Mouse (Mus musculus) liver, embryonic 14.5 days (tissue): ENCODE data around the gene Trabd2b. TPM values are rescaled to one million over a fixed set of nuclear protein-coding genes. Genes with fewer than 3 reads are reported as not detected.

ENCODE experiments used
- ATAC-seq: fragments of 200-750 bp; cut with Nextera tagmentation; 2 replicates; pipeline ENCODE4 v1.8.0; 2017; ENCODE audit warnings: moderate number of reproducible peaks, mild to moderate bottlenecking, moderate library complexity; ENCODE audit not compliant: insufficient read depth
- DNase-seq, 3 experiments: peaks; one replicate each; pipeline ENCODE4 v3.0.0-alpha.2; 2012 to 2013; ENCODE audit warnings: low read depth in 3 of 3, low spot score in 3 of 3
- H3K27ac ChIP-seq: fragments of 300-500 bp; sonication (generic); 2 replicates; pipeline ENCODE4 v1.5.1; 2014; ENCODE audit warnings: moderate library complexity, mild to moderate bottlenecking, control low read depth, inconsistent platforms
- H3K27me3 ChIP-seq: fragments of 300-500 bp; sonication (generic); 2 replicates; pipeline ENCODE4 v1.6.1; 2014; ENCODE audit warnings: mild to moderate bottlenecking, low read length, moderate library complexity; ENCODE audit not compliant: control insufficient read depth, insufficient read depth
- H3K36me3 ChIP-seq: fragments of 300-500 bp; sonication (generic); replicated peaks from 2 replicates; pipeline ENCODE4 v1.6.1; 2014; ENCODE audit warnings: low read depth; ENCODE audit not compliant: control insufficient read depth, insufficient read depth
- H3K4me1 ChIP-seq, 2 experiments: fragments of 200-500 bp in 1 of 2; fragments of 300-500 bp in 1 of 2; sonication (generic) in 1 of 2; replicated peaks; 2 replicates each; pipeline ENCODE4 v1.6.1; 2012 to 2014; ENCODE audit warnings: antibody characterized with exemption in 1 of 2, inconsistent platforms in 1 of 2, low read length in 1 of 2; ENCODE audit not compliant: control insufficient read depth in 2 of 2, insufficient read depth in 2 of 2
- H3K4me2 ChIP-seq: fragments of 300-500 bp; sonication (generic); 2 replicates; pipeline ENCODE4 v1.6.1; 2014; ENCODE audit warnings: low read depth, mild to moderate bottlenecking, control low read depth, moderate library complexity
- H3K4me3 ChIP-seq, 2 experiments: fragments of 200-500 bp in 1 of 2; fragments of 300-500 bp in 1 of 2; sonication (generic) in 1 of 2; 2 replicates each; pipeline ENCODE4 v1.5.1; 2012 to 2014; ENCODE audit warnings: low read depth in 2 of 2, low read length in 2 of 2, mild to moderate bottlenecking in 2 of 2, control low read depth in 1 of 2, inconsistent platforms in 1 of 2, moderate library complexity in 1 of 2; ENCODE audit not compliant: insufficient read depth in 1 of 2
- H3K9ac ChIP-seq: fragments of 300-500 bp; sonication (generic); replicated peaks from 2 replicates; pipeline ENCODE4 v1.6.1; 2014; ENCODE audit warnings: mild to moderate bottlenecking, control low read depth, moderate library complexity
- H3K9me3 ChIP-seq: fragments of 300-500 bp; sonication (generic); 2 replicates; pipeline ENCODE4 v1.6.1; 2016; ENCODE audit warnings: low read length, mixed read lengths; ENCODE audit not compliant: control insufficient read depth
- CTCF ChIP-seq: IDR thresholded peaks from 2 replicates; pipeline ENCODE4 v1.5.1; 2016; ENCODE audit warnings: antibody characterized with exemption, low read depth, control low read depth
- EP300 ChIP-seq: IDR thresholded peaks from 2 replicates; pipeline ENCODE4 v1.6.1; 2016; ENCODE audit warnings: antibody characterized with exemption, low read depth
- WGBS: fragments of 180-500 bp; shearing (Covaris S2); extraction: QIAGEN DNeasy Blood & Tissue Kit; methylation state at CpG from one replicate; pipeline ENCODE4 v1.1.7; 2014; ENCODE audit not compliant: insufficient replicate concordance; 5-methylcytosine and 5-hydroxymethylcytosine counted together
- polyA plus RNA-seq, 2 experiments: library from polyadenylated mRNA; depleted of rRNA in 1 of 2; stranded (reverse) in 1 of 2; unstranded in 1 of 2; fragments of >200 nt; fragmentation: Nextera tagmentation in 1 of 2; extraction: Ambion mirVana in 1 of 2; gene quantifications; 2 replicates each; pipeline versions ENCODE4 v1.2.1 to v1.2.3; 2012 to 2014

Gene Trabd2b
- polyA plus RNA-seq, 2 experiments = 0.04 to 0.09 TPM

GRCm38 (mm10) chr4:114537376-114537974, 131.0 kb downstream of the Trabd2b start:
- 70% methylated on average over 6 of the region's 6 CpGs for WGBS
- no peak for DNase-seq

GRCm38 (mm10) chr4:114540031-114540430, 133.5 kb downstream of the Trabd2b start:
- Histone ChIP-seq H3K4me3 (no peak overlapping the region), H3K27ac (no peak overlapping the region)
- TF ChIP-seq CTCF (no peak), EP300 (no peak)

More at GRCm38 (mm10) chr4:114537376-114537974, 131.0 kb downstream of the Trabd2b start:
- no peaks in the 10 kb centered on the region for H3K36me3 ChIP-seq
- no peak overlapping the region for H3K4me2 ChIP-seq
- no peak overlapping the region for H3K9ac ChIP-seq
- no peaks in the 10 kb centered on the region for H3K4me1 ChIP-seq
- no peaks in the 10 kb centered on the region for H3K27me3 ChIP-seq
- TF ChIP-seq EP300 (no peak), CTCF (no peak)
- H3K27ac ChIP-seq = no peak overlapping the region
- H3K4me3 ChIP-seq = no peak overlapping the region
- no peak for ATAC-seq
- no peaks in the 10 kb centered on the region for H3K9me3 ChIP-seq

GRCm38 (mm10) chr4:114541221-114541620, 134.7 kb downstream of the Trabd2b start:
- no peak for ATAC-seq
- Histone ChIP-seq H3K36me3 (no peaks in the 10 kb centered on the region), H3K9me3 (no peaks in the 10 kb centered on the region), H3K9ac (no peak overlapping the region), H3K27ac (no peak overlapping the region), H3K4me2 (no peak overlapping the region), H3K4me1 (no peaks in the 10 kb centered on the region), H3K27me3 (no peaks in the 10 kb centered on the region), H3K4me3 (no peak overlapping the region)
- DNase-seq = no peak
- WGBS = 73% methylated on average over 1 of the region's 1 CpGs
- TF ChIP-seq CTCF = no peak
- TF ChIP-seq EP300 = no peak

More at GRCm38 (mm10) chr4:114540031-114540430, 133.5 kb downstream of the Trabd2b start:
- 58% methylated on average over 7 of the region's 7 CpGs for WGBS
- H3K4me2 ChIP-seq = no peak overlapping the region
- no peaks in the 10 kb centered on the region for H3K27me3 ChIP-seq
- DNase-seq = no peak
- no peaks in the 10 kb centered on the region for H3K36me3 ChIP-seq
- no peak for ATAC-seq
- no peaks in the 10 kb centered on the region for H3K9me3 ChIP-seq
- no peak overlapping the region for H3K9ac ChIP-seq
- H3K4me1 ChIP-seq = no peaks in the 10 kb centered on the region

- Histone ChIP-seq H3K4me3 (no peak overlapping the region), H3K27me3 (no peaks in the 10 kb centered on the region), H3K27ac (no peak overlapping the region), H3K36me3 (no peaks in the 10 kb centered on the region), H3K9ac (no peak overlapping the region), H3K9me3 (no peaks in the 10 kb centered on the region), H3K4me2 (no peak overlapping the region), H3K4me1 (no peaks in the 10 kb centered on the region)
- DNase-seq = no peak
- 59% methylated on average over 4 of the region's 4 CpGs for WGBS
- no peak for ATAC-seq
- TF ChIP-seq EP300 (no peak), CTCF (no peak)
Observed at GRCm38 (mm10) chr4:114542136-114542535, 135.6 kb downstream of the Trabd2b start.

GRCm38 (mm10) chr4:114545481-114546200, 139.1 kb downstream of the Trabd2b start:
- WGBS = 54% methylated on average over 3 of the region's 3 CpGs
- ATAC-seq (no peak), DNase-seq (no peak)
- no peaks in the 10 kb centered on the region; a peak in 3 of 4 replicates for H3K4me1 ChIP-seq
- TF ChIP-seq EP300 (no peak), CTCF (no peak)
- H3K4me2 ChIP-seq = no peak overlapping the region
- H3K27me3 ChIP-seq = no peaks in the 10 kb centered on the region
- no peak overlapping the region for H3K4me3 ChIP-seq
- no peaks in the 10 kb centered on the region for H3K9me3 ChIP-seq
- no peaks in the 10 kb centered on the region for H3K36me3 ChIP-seq
- H3K27ac ChIP-seq = no peak overlapping the region
- no peak overlapping the region for H3K9ac ChIP-seq
